Mouse (Mus musculus): ENCODE data around the gene Fahd2a. TPM values are rescaled to one million over a fixed set of nuclear protein-coding genes. Genes with fewer than 3 reads are reported as not detected.
A peak's percentile ranks its signal among the peaks of the same experiment; 100 is the strongest.

Fahd2a gene
- polyA plus RNA-seq, 1 experiment from 2014 or later: 30.6 TPM

GRCm38 (mm10) chr2:127471281-127471680, 26.9 kb upstream of the Fahd2a start:
- Histone ChIP-seq H3K36me3 (ENCODE audit: control insufficient read depth, insufficient read depth, low read length) (no peaks in the 10 kb centered on the region), H3K4me2 (no peak overlapping the region), H3K27ac (ENCODE audit: low read depth, low read length) (no peak overlapping the region), H3K9ac (ENCODE audit: low read depth, low read length) (no peak overlapping the region), H3K27me3 (ENCODE audit: control insufficient read depth, insufficient read depth, low read length) (no peaks in the 10 kb centered on the region), H3K4me3 (ENCODE audit: low read depth, low read length) (no peak overlapping the region), H3K4me1 (ENCODE audit: control insufficient read depth, insufficient read depth, low read length) (no peaks in the 10 kb centered on the region), H3K9me3 (replicated peaks; ENCODE audit: control insufficient read depth, low read length) (no peaks in the 10 kb centered on the region)
- ATAC-seq (replicated peaks; ENCODE audit: insufficient number of reproducible peaks, low FRiP score, low TSS enrichment): no peak
- 88% methylated on average over 8 of the region's 8 CpGs for WGBS (ENCODE audit: insufficient replicate concordance)

- ATAC-seq (replicated peaks; ENCODE audit: insufficient number of reproducible peaks, low FRiP score, low TSS enrichment): no peak
- H3K27me3 ChIP-seq (ENCODE audit: control insufficient read depth, insufficient read depth, low read length): no peaks in the 10 kb centered on the region
- no peak overlapping the region for H3K27ac ChIP-seq (ENCODE audit: low read depth, low read length)
- WGBS (ENCODE audit: insufficient replicate concordance): 89% methylated on average over 10 of the region's 10 CpGs
- H3K4me3 ChIP-seq (ENCODE audit: low read depth, low read length): no peak overlapping the region
- H3K4me2 ChIP-seq: no peak overlapping the region
- H3K36me3 ChIP-seq (ENCODE audit: control insufficient read depth, insufficient read depth, low read length): no peaks in the 10 kb centered on the region
- H3K9ac ChIP-seq (ENCODE audit: low read depth, low read length): no peak overlapping the region
- no peaks in the 10 kb centered on the region for H3K9me3 ChIP-seq (replicated peaks; ENCODE audit: control insufficient read depth, low read length)
- H3K4me1 ChIP-seq (ENCODE audit: control insufficient read depth, insufficient read depth, low read length): no peaks in the 10 kb centered on the region
Measured at GRCm38 (mm10) chr2:127470661-127471060, 26.3 kb upstream of the Fahd2a start.

GRCm38 (mm10) chr2:127470183-127470582, 25.8 kb upstream of the Fahd2a start:
- Histone ChIP-seq H3K4me3 (ENCODE audit: low read depth, low read length) (no peak overlapping the region), H3K27me3 (ENCODE audit: control insufficient read depth, insufficient read depth, low read length) (no peaks in the 10 kb centered on the region), H3K9ac (ENCODE audit: low read depth, low read length) (no peak overlapping the region), H3K4me1 (ENCODE audit: control insufficient read depth, insufficient read depth, low read length) (no peaks in the 10 kb centered on the region), H3K9me3 (replicated peaks; ENCODE audit: control insufficient read depth, low read length) (no peaks in the 10 kb centered on the region), H3K36me3 (ENCODE audit: control insufficient read depth, insufficient read depth, low read length) (no peaks in the 10 kb centered on the region), H3K4me2 (no peak overlapping the region), H3K27ac (ENCODE audit: low read depth, low read length) (no peak overlapping the region)
- WGBS (ENCODE audit: insufficient replicate concordance): 85% methylated on average over 5 of the region's 5 CpGs
- ATAC-seq (replicated peaks; ENCODE audit: insufficient number of reproducible peaks, low FRiP score, low TSS enrichment): no peak

- H3K4me1 ChIP-seq (ENCODE audit: control insufficient read depth, insufficient read depth, low read length): peaks cover 11% of the 10 kb centered on the region; the same call in 1 of the 2 replicates
- H3K27me3 ChIP-seq (ENCODE audit: control insufficient read depth, insufficient read depth, low read length): no peaks in the 10 kb centered on the region
- no peak overlapping the region for H3K9ac ChIP-seq (ENCODE audit: low read depth, low read length)
- ATAC-seq (replicated peaks; ENCODE audit: insufficient number of reproducible peaks, low FRiP score, low TSS enrichment): no peak; the same call in 1 of the 2 replicates
- H3K4me3 ChIP-seq (ENCODE audit: low read depth, low read length): no peak overlapping the region
- H3K36me3 ChIP-seq (ENCODE audit: control insufficient read depth, insufficient read depth, low read length): no peaks in the 10 kb centered on the region
- WGBS (ENCODE audit: insufficient replicate concordance): 9% methylated on average over 8 of the region's 8 CpGs
- H3K27ac ChIP-seq (ENCODE audit: low read depth, low read length): no peak overlapping the region
- H3K4me2 ChIP-seq: no peak overlapping the region
- no peaks in the 10 kb centered on the region for H3K9me3 ChIP-seq (replicated peaks; ENCODE audit: control insufficient read depth, low read length)
Measured at GRCm38 (mm10) chr2:127462314-127462713, 17.9 kb upstream of the Fahd2a start.

- no peaks in the 10 kb centered on the region for H3K27me3 ChIP-seq (ENCODE audit: control insufficient read depth, insufficient read depth, low read length)
- no peak overlapping the region for H3K27ac ChIP-seq (ENCODE audit: low read depth, low read length)
- H3K9ac ChIP-seq (ENCODE audit: low read depth, low read length): no peak overlapping the region
- 31% methylated on average over 9 of the region's 9 CpGs for WGBS (ENCODE audit: insufficient replicate concordance)
- H3K4me3 ChIP-seq (ENCODE audit: low read depth, low read length): no peak overlapping the region
- H3K4me1 ChIP-seq (ENCODE audit: control insufficient read depth, insufficient read depth, low read length): peaks cover 11% of the 10 kb centered on the region; the same call in 1 of the 2 replicates
- no peaks in the 10 kb centered on the region for H3K36me3 ChIP-seq (ENCODE audit: control insufficient read depth, insufficient read depth, low read length)
- H3K4me2 ChIP-seq: no peak overlapping the region
- ATAC-seq (replicated peaks; ENCODE audit: insufficient number of reproducible peaks, low FRiP score, low TSS enrichment): no peak
- H3K9me3 ChIP-seq (replicated peaks; ENCODE audit: control insufficient read depth, low read length): no peaks in the 10 kb centered on the region
Measured at GRCm38 (mm10) chr2:127461351-127461750, 17.0 kb upstream of the Fahd2a start.

- H3K4me2 ChIP-seq: no peak overlapping the region
- 75% methylated on average over 2 of the region's 2 CpGs for WGBS (ENCODE audit: insufficient replicate concordance)
- H3K4me1 ChIP-seq (ENCODE audit: control insufficient read depth, insufficient read depth, low read length): peaks cover 10% of the 10 kb centered on the region; the same call in 1 of the 2 replicates
- H3K27ac ChIP-seq (ENCODE audit: low read depth, low read length): no peak overlapping the region
- H3K9me3 ChIP-seq (replicated peaks; ENCODE audit: control insufficient read depth, low read length): no peaks in the 10 kb centered on the region
- no peaks in the 10 kb centered on the region for H3K36me3 ChIP-seq (ENCODE audit: control insufficient read depth, insufficient read depth, low read length)
- H3K27me3 ChIP-seq (ENCODE audit: control insufficient read depth, insufficient read depth, low read length): no peaks in the 10 kb centered on the region
- no peak overlapping the region for H3K9ac ChIP-seq (ENCODE audit: low read depth, low read length)
- no peak overlapping the region for H3K4me3 ChIP-seq (ENCODE audit: low read depth, low read length)
- no peak for ATAC-seq (replicated peaks; ENCODE audit: insufficient number of reproducible peaks, low FRiP score, low TSS enrichment)
Measured at GRCm38 (mm10) chr2:127459341-127459740, 15.0 kb upstream of the Fahd2a start.

GRCm38 (mm10) chr2:127453764-127454163, 9.4 kb upstream of the Fahd2a start:
- Histone ChIP-seq H3K27me3 (ENCODE audit: control insufficient read depth, insufficient read depth, low read length) (no peaks in the 10 kb centered on the region), H3K4me2 (no peak overlapping the region), H3K27ac (ENCODE audit: low read depth, low read length) (no peak overlapping the region), H3K4me3 (ENCODE audit: low read depth, low read length) (no peak overlapping the region), H3K4me1 (ENCODE audit: control insufficient read depth, insufficient read depth, low read length) (peaks cover 11% of the 10 kb centered on the region), H3K9me3 (replicated peaks; ENCODE audit: control insufficient read depth, low read length) (no peaks in the 10 kb centered on the region), H3K9ac (ENCODE audit: low read depth, low read length) (no peak overlapping the region), H3K36me3 (ENCODE audit: control insufficient read depth, insufficient read depth, low read length) (no peaks in the 10 kb centered on the region)
- 5% methylated on average over 5 of the region's 5 CpGs for WGBS (ENCODE audit: insufficient replicate concordance)
- no peak for ATAC-seq (replicated peaks; ENCODE audit: insufficient number of reproducible peaks, low FRiP score, low TSS enrichment)

GRCm38 (mm10) chr2:127453141-127453540, 8.8 kb upstream of the Fahd2a start:
- WGBS (ENCODE audit: insufficient replicate concordance): 80% methylated on average over 9 of the region's 9 CpGs
- no peak overlapping the region for H3K4me3 ChIP-seq (ENCODE audit: low read depth, low read length)
- H3K27ac ChIP-seq (ENCODE audit: low read depth, low read length): no peak overlapping the region

GRCm38 (mm10) chr2:127451748-127452147, 7.4 kb upstream of the Fahd2a start:
- Histone ChIP-seq H3K9ac (ENCODE audit: low read depth, low read length) (peak overlapping the region; percentile 17; the same call in 1 of the 2 replicates), H3K4me3 (ENCODE audit: low read depth, low read length) (no peak overlapping the region), H3K4me2 (no peak overlapping the region), H3K4me1 (ENCODE audit: control insufficient read depth, insufficient read depth, low read length) (peaks cover 11% of the 10 kb centered on the region), H3K27me3 (ENCODE audit: control insufficient read depth, insufficient read depth, low read length) (no peaks in the 10 kb centered on the region), H3K9me3 (replicated peaks; ENCODE audit: control insufficient read depth, low read length) (no peaks in the 10 kb centered on the region), H3K27ac (ENCODE audit: low read depth, low read length) (no peak overlapping the region), H3K36me3 (ENCODE audit: control insufficient read depth, insufficient read depth, low read length) (no peaks in the 10 kb centered on the region)
- ATAC-seq (replicated peaks; ENCODE audit: insufficient number of reproducible peaks, low FRiP score, low TSS enrichment): no peak
- 4% methylated on average over 6 of the region's 6 CpGs for WGBS (ENCODE audit: insufficient replicate concordance)

More at GRCm38 (mm10) chr2:127453141-127453540, 8.8 kb upstream of the Fahd2a start:
- Histone ChIP-seq H3K36me3 (ENCODE audit: control insufficient read depth, insufficient read depth, low read length) (no peaks in the 10 kb centered on the region), H3K27me3 (ENCODE audit: control insufficient read depth, insufficient read depth, low read length) (no peaks in the 10 kb centered on the region), H3K4me1 (ENCODE audit: control insufficient read depth, insufficient read depth, low read length) (peaks cover 11% of the 10 kb centered on the region), H3K9ac (ENCODE audit: low read depth, low read length) (no peak overlapping the region), H3K4me2 (no peak overlapping the region), H3K9me3 (replicated peaks; ENCODE audit: control insufficient read depth, low read length) (no peaks in the 10 kb centered on the region)
- ATAC-seq (replicated peaks; ENCODE audit: insufficient number of reproducible peaks, low FRiP score, low TSS enrichment): no peak

Data from heart, embryonic 11.5 days (tissue).